Mouse (Mus musculus): ENCODE measurements around the gene Cacnb1.

The Cacnb1 gene

GRCm38 (mm10) chr11:97954469-97955141, 68.2 kb downstream of the Cacnb1 start:
- no peak for DNase-seq

GRCm38 (mm10) chr11:97953939-97954275, 68.9 kb downstream of the Cacnb1 start:
- no peak for DNase-seq

GRCm38 (mm10) chr11:97953179-97953938, 69.5 kb downstream of the Cacnb1 start:
- no peak for DNase-seq

- DNase-seq, result no peak
These were observed 70.3 kb downstream of the Cacnb1 start for GRCm38 (mm10) chr11:97952367-97953006.
